Mouse (Mus musculus) cerebellum, adult 2 months (tissue): ENCODE data around the gene Fance. TPM values are rescaled to one million over a fixed set of nuclear protein-coding genes. Genes with fewer than 3 reads are reported as not detected.
A peak's percentile ranks its signal among the peaks of the same experiment; 100 is the strongest.

Experiments
- DNase-seq, 2 experiments: peaks; one replicate each; pipeline ENCODE4 v3.0.0; 2021
- H3K27ac ChIP-seq: fragments of 200-500 bp; 2 replicates; pipeline ENCODE4 v1.5.1; 2012; ENCODE audit warnings: low read length, control low read depth, inconsistent platforms; ENCODE audit not compliant: insufficient read depth
- H3K27me3 ChIP-seq: fragments of 200-500 bp; 2 replicates; pipeline ENCODE4 v1.6.1; 2012; ENCODE audit warnings: inconsistent platforms, mild to moderate bottlenecking, low read length, moderate library complexity; ENCODE audit not compliant: control insufficient read depth, insufficient read depth
- H3K4me1 ChIP-seq: fragments of 200-500 bp; 2 replicates; pipeline ENCODE4 v1.6.1; 2011; ENCODE audit warnings: low read length; ENCODE audit not compliant: control insufficient read depth, insufficient read depth
- H3K4me3 ChIP-seq: fragments of 200-500 bp; replicated peaks from 2 replicates; pipeline ENCODE3; 2011; ENCODE audit warnings: mild to moderate bottlenecking, low read depth, low read length, control low read depth; ENCODE audit not compliant: insufficient read depth
- CTCF ChIP-seq: fragments of 200-500 bp; IDR thresholded peaks from 2 replicates; pipeline ENCODE4 v1.5.1; 2011; ENCODE audit warnings: low read depth, mild to moderate bottlenecking, control low read depth, low read length, moderate library complexity, borderline replicate concordance; ENCODE audit not compliant: insufficient read depth
- POLR2A ChIP-seq: fragments of 200-500 bp; IDR thresholded peaks from 2 replicates; pipeline ENCODE4 v1.6.1; 2011; ENCODE audit warnings: low read length, control low read depth, borderline replicate concordance; ENCODE audit not compliant: insufficient read depth
- WGBS: fragments of 180-500 bp; shearing (Covaris S2); methylation state at CpG from one replicate; pipeline ENCODE4 v1.1.7; 2018; 5-methylcytosine and 5-hydroxymethylcytosine counted together
- polyA plus RNA-seq: library from polyadenylated mRNA; depleted of rRNA; stranded (reverse); fragments of >200 nt; gene quantifications from 2 replicates; pipeline ENCODE4 v1.2.3, GENCODE M21; 2012

Fance gene
- polyA plus RNA-seq, 1 experiment = 16.5 TPM

DNA sequence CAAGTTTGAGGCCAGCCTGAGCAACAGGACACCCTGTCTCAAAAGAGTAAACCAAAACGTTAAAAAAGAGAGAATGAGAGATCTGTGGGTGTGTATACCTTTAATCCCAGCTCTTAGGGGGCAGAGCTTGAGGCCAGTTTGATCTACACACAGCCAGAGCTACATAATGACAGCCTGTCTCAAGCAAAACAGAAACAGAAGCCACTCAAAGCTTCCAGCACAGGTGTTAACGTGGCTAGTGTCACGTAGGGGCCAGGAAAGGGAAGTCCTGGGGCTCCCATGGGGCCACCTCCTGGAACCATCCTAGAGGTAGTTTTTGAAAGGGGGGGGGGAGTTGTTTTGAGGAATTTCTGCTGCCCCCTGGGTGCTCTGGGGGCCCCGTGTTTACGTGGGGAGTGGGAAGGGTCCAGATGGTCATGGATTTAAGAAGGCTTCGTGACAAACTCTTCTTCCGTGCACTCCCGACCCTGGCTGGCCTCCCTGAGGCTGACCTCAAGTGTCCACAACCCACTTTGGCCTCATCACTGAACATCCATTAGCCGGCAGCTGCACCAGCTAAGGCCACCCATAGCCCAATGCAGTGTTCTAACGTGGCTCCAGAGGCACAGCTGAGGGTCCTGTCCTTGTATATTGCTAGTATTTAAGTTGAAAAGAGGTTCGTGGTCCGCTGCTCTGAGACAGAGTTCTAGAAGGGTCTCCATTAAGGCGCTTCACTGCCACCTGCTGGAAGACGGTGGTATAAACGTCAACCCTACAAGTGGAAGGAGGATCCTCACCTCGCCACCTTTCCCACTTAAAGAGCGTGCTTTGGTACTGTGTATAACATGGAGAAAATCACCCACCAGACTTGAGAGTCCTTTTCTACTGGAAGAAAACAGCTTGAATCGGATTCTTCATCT is 4.8 kb upstream of the Fance start:
- TF ChIP-seq POLR2A (no peak), CTCF (peak; percentile 92)
- Histone ChIP-seq H3K4me3 (no peak overlapping the region), H3K4me1 (no peaks in the 10 kb centered on the region), H3K27me3 (no peaks in the 10 kb centered on the region), H3K27ac (no peak overlapping the region)
- DNase-seq = peak; percentile 73 to 87
- 10% methylated on average over 18 of the region's 18 CpGs for WGBS

DNA sequence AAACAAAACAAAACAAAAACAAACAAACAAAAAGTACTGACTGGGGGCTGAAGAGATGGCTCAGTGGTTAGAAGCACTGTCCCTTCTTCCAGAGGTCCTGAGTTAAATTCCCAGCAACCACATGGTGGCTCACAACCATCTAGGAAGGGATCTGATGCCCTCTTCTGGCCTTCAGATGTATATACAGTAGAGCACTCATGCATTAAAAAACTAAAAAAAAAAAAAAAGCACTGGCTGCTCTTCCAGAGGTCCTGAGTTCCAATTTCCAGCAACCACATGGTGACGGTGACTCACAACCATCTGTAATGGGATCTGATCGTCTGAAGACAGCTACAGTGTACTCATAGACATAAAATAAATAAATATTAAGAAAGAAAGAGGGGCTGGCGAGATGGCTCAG is 2.5 kb upstream of the Fance start:
- no peak for DNase-seq
- WGBS = 76% methylated on average over 3 of the region's 3 CpGs

DNA sequence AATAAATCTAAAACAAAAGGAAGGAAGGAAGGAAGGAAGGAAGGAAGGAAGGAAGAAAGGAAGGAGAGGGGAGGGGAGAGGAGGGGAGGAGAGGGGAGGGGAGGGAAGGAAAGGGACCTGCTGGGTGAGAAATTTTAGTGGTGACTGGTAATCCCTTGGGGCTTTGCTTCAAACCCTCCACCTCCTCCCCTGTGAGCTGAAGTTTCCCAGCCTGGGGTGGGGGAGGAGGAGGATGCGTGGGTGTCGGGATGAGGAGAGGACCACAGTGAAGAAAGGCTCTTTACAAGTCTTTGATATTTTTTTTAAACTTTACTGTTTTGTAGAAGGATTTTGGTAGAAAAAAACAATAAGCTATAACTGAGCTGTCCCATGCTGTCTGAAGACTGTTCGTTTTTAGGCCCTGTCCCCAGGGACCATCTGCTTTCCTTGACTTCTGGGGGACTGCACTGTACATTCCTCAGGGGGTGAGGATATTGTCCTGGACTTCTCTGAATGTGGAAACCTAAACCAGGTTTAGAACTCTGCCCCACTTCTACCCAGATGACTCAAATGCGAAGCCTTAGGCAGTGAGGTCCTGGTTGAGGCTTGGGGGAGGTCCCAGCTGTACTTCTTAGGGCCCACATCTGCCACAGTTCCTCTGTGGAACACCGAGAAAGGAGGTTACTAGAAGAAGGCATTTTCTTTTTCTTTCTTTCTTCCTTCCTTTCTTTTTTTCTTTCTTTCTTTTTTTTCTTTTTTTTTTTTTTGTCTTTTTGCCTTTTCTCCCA is 1.8 kb upstream of the Fance start:
- Histone ChIP-seq H3K4me1 (peaks cover 5% of the 10 kb centered on the region; the same call in 1 of the 2 replicates), H3K4me3 (no peak overlapping the region), H3K27ac (no peak overlapping the region), H3K27me3 (no peaks in the 10 kb centered on the region)
- TF ChIP-seq CTCF (no peak), POLR2A (no peak)
- no peak for DNase-seq
- WGBS = 84% methylated on average over 5 of the region's 5 CpGs

More for the DNA sequence above, 2.5 kb upstream of the Fance start:
- H3K27me3 ChIP-seq = no peaks in the 10 kb centered on the region
- H3K27ac ChIP-seq = no peak overlapping the region
- no peak overlapping the region for H3K4me3 ChIP-seq
- TF ChIP-seq CTCF (no peak), POLR2A (no peak)
- H3K4me1 ChIP-seq = 0 out of 2 replicates have a peak, but pooled peaks cover 5% of the 10 kb centered on the region

DNA sequence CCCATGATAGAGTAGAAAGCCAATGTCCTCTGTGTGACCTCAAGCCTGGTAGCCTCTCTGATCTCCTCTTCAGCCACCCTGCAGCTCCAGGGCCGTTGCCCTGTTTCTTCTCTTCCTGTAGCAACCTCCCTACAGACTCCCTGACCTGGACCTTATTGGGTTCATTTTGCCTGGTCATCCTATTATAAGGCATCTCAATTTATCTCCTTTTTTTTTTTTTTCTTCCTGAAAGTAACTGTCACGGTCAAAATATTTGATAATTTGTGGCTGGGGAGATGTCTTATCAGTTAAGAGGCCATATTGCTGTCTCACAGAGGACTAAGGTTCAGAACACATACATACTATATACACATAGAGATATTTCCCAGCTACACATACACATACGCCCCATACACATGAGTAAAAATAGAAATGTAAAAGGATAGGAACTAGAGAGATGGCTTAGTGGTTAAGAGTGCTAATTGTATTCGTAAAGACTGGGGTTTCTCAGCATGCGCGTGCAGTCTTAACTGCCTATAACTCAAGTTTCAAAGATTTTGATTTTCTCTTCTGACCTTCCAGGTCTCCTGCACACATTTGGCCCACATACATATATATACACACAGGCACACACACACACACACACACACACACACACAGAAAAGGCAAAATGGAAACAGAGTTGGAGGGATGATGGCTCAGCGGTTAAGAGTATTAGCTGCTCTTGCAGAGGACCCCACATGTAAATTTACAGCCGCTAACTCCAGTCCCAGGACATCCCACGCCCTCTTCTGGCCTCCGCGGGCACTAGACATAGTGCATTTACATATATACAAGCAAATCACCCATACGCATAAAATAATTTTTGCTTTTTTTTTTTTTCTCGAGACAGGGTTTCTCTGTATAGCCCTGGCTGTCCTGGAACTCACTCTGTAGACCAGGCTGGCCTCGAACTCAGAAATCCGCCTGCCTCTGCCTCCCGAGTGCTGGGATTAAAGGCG is 797 bp upstream of the Fance start:
- TF ChIP-seq POLR2A = no peak
- peak; percentile 39; the same call in 1 of the 2 replicates for TF ChIP-seq CTCF
- H3K4me3 ChIP-seq = peak overlapping the region; percentile 72
- H3K27ac ChIP-seq = no peak overlapping the region
- peak in 1 of 2 experiments; percentile 52 for DNase-seq
- 31% methylated on average over 17 of the region's 17 CpGs for WGBS
- H3K27me3 ChIP-seq = no peaks in the 10 kb centered on the region
- peaks cover 5% of the 10 kb centered on the region; the same call in 1 of the 2 replicates for H3K4me1 ChIP-seq

DNA sequence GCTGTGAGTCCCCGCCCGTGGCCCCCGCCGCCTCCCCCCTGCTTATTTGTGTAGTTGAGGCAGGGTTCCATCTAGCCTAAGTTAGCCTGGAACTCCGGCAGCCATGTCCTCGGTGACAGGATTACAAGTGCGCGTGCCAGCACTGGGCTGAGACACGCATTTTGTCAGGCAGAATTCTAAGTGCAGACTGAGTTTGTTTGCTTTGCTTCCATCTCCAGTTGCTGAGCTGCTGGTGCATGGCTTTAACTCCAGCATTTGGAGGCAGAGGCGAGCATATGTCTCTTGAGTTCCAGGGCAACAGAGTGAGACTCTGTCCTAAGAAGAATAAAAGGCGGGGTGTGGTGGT is 534 bp downstream of the Fance start:
- no peak overlapping the region for H3K27ac ChIP-seq
- WGBS = 2% methylated on average over 11 of the region's 11 CpGs
- DNase-seq = no peak

DNA sequence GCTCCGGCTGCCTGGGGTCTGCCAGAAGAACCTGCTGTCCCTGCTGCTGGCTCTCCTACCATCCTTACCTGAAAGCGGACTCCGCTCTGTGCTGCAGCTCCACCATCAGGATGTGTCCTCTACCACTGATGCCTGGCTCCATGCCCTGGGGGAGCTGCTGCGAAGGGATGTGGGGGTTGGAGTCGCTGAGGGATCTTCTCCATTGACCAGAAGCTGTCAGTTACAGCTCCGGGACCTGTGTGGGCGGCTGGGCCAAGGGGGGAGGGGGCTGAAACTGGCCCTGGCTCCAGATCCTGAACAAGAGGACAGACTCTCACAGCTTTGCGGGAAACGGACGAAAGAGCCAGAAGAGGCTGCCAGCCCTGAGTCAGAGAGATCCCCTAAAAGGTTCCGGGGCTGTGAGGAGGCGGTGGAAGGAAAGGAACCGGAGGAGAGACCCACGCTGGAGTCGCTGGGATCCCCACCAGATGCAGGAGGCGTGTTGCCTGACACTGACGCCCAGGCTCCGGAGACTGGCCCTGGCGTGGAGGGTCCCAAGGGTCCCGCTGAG is 2.4 kb downstream of the Fance start:
- TF ChIP-seq CTCF (no peak), POLR2A (no peak)
- H3K27ac ChIP-seq = no peak overlapping the region
- peaks cover 5% of the 10 kb centered on the region; the same call in 1 of the 2 replicates for H3K4me1 ChIP-seq
- 56% methylated on average over 20 of the region's 20 CpGs for WGBS
- no peak overlapping the region for H3K4me3 ChIP-seq
- DNase-seq = no peak
- H3K27me3 ChIP-seq = no peaks in the 10 kb centered on the region

More for the DNA sequence above, 534 bp downstream of the Fance start:
- no peak for TF ChIP-seq POLR2A
- no peak for TF ChIP-seq CTCF
- Histone ChIP-seq H3K4me3 (peak overlapping the region; percentile 72), H3K4me1 (peaks cover 5% of the 10 kb centered on the region; the same call in 1 of the 2 replicates), H3K27me3 (no peaks in the 10 kb centered on the region)
